Mouse (Mus musculus) stomach, embryonic 14.5 days (tissue): ENCODE data around the gene Sumo1. TPM values are rescaled to one million over a fixed set of nuclear protein-coding genes. Genes with fewer than 3 reads are reported as not detected.

Experiments
- ATAC-seq: fragments of 200-750 bp; cut with Nextera tagmentation; 2 replicates; pipeline ENCODE4 v1.8.0; 2017; ENCODE audit warnings: low read depth, moderate TSS enrichment; ENCODE audit not compliant: insufficient number of reproducible peaks, insufficient read depth, low FRiP score
- H3K27ac ChIP-seq: fragments of 300-500 bp; sonication (generic); 2 replicates; pipeline ENCODE4 v1.5.1; 2014; ENCODE audit warnings: mild to moderate bottlenecking, low read length, moderate library complexity, mixed read lengths
- H3K27me3 ChIP-seq: fragments of 300-500 bp; sonication (generic); 2 replicates; pipeline ENCODE4 v1.6.1; 2014; ENCODE audit warnings: low read length, control low read depth, mixed read lengths; ENCODE audit not compliant: control insufficient read depth, insufficient read depth
- H3K36me3 ChIP-seq: fragments of 300-500 bp; sonication (generic); 2 replicates; pipeline ENCODE4 v1.6.1; 2014; ENCODE audit warnings: mild to moderate bottlenecking, control low read depth, low read length, moderate library complexity, mixed read lengths; ENCODE audit not compliant: control insufficient read depth, insufficient read depth
- H3K4me1 ChIP-seq: fragments of 300-500 bp; sonication (generic); 2 replicates; pipeline ENCODE4 v1.6.1; 2014; ENCODE audit warnings: low read length, control low read depth, mixed read lengths; ENCODE audit not compliant: control insufficient read depth, insufficient read depth
- H3K4me2 ChIP-seq: fragments of 300-500 bp; sonication (generic); replicated peaks from 2 replicates; pipeline ENCODE4 v1.6.1; 2014; ENCODE audit warnings: low read depth, low read length, control low read depth
- H3K4me3 ChIP-seq: fragments of 300-500 bp; sonication (generic); 2 replicates; pipeline ENCODE4 v1.5.1; 2014; ENCODE audit warnings: low read depth, low read length, control low read depth
- H3K9ac ChIP-seq: fragments of 300-500 bp; sonication (generic); replicated peaks from 2 replicates; pipeline ENCODE4 v1.6.1; 2014; ENCODE audit warnings: low read depth, mild to moderate bottlenecking, control low read depth, low read length, moderate library complexity, mixed read lengths
- H3K9me3 ChIP-seq: fragments of 300-500 bp; sonication (generic); 2 replicates; pipeline ENCODE4 v1.6.1; 2016; ENCODE audit warnings: low read depth, low read length, control low read depth; ENCODE audit not compliant: control insufficient read depth
- WGBS: fragments of 180-500 bp; shearing (Covaris S2); extraction: QIAGEN DNeasy Blood & Tissue Kit; methylation state at CpG from one replicate; pipeline ENCODE4 v1.1.7; 2014; 5-methylcytosine and 5-hydroxymethylcytosine counted together
- polyA plus RNA-seq: library from polyadenylated mRNA; unstranded; fragments of >200 nt; fragmentation: Nextera tagmentation; extraction: Ambion mirVana; gene quantifications from 2 replicates; pipeline ENCODE4 v1.2.1, GENCODE M21; 2014

Gene Sumo1
- polyA plus RNA-seq, 1 experiment from 2014 or later = 382 TPM

DNA sequence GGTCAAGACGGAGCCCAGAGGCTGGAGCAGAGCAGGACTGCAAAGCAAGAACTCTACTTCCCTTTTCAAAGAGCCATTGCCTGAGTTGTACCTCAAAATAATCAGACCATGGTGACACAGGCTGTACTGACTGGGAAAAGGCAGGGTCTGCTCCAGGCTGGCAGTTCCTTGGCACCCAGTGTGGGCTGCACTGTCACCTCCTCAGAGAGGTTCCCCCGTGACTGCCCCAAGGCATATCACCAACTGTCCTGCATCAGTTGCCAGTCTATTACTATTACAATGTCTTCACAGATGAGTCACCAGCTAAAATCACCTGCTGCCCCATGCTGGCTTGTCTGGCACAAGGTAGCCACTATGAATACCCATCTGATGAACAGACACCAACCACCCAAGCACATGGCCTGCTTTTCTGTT is 77.0 kb downstream of the Sumo1 start:
- 75% methylated on average over 2 of the region's 2 CpGs for WGBS
- peaks cover 6% of the 10 kb centered on the region; the same call in 1 of the 2 replicates for H3K27me3 ChIP-seq
- no peaks in the 10 kb centered on the region for H3K4me1 ChIP-seq
- no peaks in the 10 kb centered on the region for H3K36me3 ChIP-seq
- H3K4me2 ChIP-seq = no peak overlapping the region
- H3K4me3 ChIP-seq = no peak overlapping the region
- H3K27ac ChIP-seq = no peak overlapping the region
- no peak for ATAC-seq
- H3K9me3 ChIP-seq = no peaks in the 10 kb centered on the region
- no peak overlapping the region for H3K9ac ChIP-seq

DNA sequence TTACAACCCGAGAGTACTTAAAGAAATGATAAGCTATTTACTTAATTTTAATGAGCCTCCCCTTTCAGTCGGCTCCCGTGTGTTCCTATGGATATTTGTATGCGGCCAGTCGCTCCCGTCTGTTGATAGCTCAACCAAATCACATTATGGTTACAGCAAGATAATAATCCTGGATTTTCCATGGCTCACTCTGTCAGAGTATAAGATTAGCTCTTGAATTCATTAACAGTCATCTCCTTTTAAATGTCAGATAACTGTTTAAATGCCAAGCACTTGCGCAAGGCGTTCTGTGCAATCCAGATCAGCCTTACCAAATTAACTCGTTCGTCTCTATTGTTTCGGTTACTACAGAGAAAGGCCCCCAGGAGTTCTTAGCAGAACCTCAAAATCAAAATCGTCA is 77.8 kb downstream of the Sumo1 start:
- no peak overlapping the region for H3K9ac ChIP-seq
- ATAC-seq = no peak
- no peaks in the 10 kb centered on the region for H3K36me3 ChIP-seq
- WGBS = 34% methylated on average over 12 of the region's 12 CpGs
- H3K4me3 ChIP-seq = no peak overlapping the region
- no peaks in the 10 kb centered on the region for H3K9me3 ChIP-seq
- peaks cover 6% of the 10 kb centered on the region; the same call in 1 of the 2 replicates for H3K27me3 ChIP-seq
- no peak overlapping the region for H3K27ac ChIP-seq
- H3K4me2 ChIP-seq = 0 out of 2 replicates have a peak overlapping the region, but pooled peaks have one; percentile 10
- H3K4me1 ChIP-seq = no peaks in the 10 kb centered on the region

DNA sequence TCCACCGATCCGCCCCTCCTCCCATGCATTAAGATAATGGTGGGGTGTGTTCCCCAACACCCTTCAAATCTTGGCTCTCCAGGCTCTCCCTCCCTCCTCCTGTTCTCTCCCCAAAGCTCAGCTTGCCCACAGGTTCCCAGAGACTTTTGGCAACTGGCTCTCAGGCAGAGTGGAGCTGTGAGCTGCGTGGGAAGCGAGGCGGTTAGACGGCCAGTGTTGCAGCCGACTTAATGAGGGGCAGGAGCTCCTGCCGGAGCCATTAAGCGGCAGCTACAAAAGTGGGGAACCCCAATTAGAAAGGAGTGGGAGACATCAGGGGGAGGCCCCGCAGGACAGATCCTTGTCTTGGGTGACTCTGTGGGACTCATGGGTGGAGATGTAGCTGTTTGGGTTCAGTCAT is 78.3 kb downstream of the Sumo1 start:
- H3K27ac ChIP-seq = no peak overlapping the region

DNA sequence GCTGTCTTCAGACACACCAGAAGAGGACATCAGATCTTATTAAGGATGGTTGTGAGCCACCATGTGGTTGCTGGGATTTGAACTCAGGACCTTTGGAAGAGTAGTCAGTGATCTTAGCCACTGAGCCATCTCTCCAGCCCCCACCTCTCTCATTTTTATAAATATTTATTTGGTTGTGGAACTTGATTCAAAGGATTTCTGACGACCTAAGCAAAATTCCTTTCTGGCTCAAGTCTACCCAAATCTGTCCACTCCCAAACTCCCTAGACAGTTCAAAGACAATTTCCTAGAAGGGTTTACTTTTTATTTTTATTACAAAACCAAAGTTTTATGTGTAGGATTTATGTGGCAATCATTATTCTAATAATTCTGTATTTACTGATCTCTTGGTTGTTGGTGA is 81.4 kb downstream of the Sumo1 start:
- Histone ChIP-seq H3K9ac (no peak overlapping the region), H3K27me3 (peaks cover 6% of the 10 kb centered on the region; the same call in 1 of the 2 replicates), H3K9me3 (no peaks in the 10 kb centered on the region), H3K36me3 (no peaks in the 10 kb centered on the region), H3K4me3 (no peak overlapping the region), H3K4me2 (no peak overlapping the region), H3K27ac (no peak overlapping the region), H3K4me1 (no peaks in the 10 kb centered on the region)
- ATAC-seq = no peak
- 45% methylated on average over 1 of the region's 1 CpGs for WGBS

More for the DNA sequence above, 78.3 kb downstream of the Sumo1 start:
- Histone ChIP-seq H3K9ac (no peak overlapping the region), H3K4me3 (no peak overlapping the region), H3K36me3 (no peaks in the 10 kb centered on the region), H3K27me3 (peaks cover 6% of the 10 kb centered on the region; the same call in 1 of the 2 replicates), H3K9me3 (no peaks in the 10 kb centered on the region), H3K4me1 (no peaks in the 10 kb centered on the region), H3K4me2 (0 out of 2 replicates have a peak overlapping the region, but pooled peaks have one; percentile 10)
- 23% methylated on average over 10 of the region's 10 CpGs for WGBS
- no peak for ATAC-seq

DNA sequence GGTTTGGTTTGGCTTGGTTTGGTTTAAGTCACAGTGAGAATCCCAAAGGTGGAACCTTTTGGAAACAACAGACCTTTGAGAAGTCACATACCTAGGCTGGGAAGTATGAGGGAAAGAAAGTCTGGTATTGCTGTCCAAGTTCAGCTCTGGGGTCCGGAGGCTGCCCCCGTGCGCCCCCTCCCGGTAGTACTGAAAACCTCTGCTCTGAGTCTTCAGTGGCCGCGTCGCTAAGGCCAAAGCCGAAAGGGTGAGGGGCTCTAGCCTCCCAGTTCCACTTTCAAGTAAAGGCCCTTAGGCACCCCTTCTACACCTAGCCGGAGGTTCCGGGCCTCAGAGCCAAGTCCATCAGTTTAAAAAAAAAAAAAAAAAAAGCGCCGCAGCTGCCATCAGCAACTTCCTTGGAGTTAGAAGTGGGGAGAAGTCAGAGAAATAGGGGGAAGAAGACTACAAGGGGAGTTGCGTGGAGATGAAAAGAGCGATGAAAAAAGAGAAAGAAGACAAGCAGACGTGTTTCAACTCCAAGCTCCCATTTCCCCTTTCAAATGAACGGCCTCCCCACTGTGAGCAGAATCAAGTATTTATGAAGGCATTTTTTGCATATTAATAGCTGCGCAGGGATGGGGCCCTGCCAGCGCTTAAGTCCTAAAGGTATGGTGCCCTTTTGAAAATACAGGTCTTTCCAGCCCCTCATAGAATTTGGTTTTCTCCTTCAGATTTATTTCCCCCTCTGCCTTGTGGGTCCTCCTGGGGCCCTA is 85.8 kb downstream of the Sumo1 start:
- no peaks in the 10 kb centered on the region for H3K9me3 ChIP-seq
- no peak overlapping the region for H3K4me3 ChIP-seq
- WGBS = 17% methylated on average over 18 of the region's 18 CpGs
- no peak overlapping the region for H3K9ac ChIP-seq
- no peaks in the 10 kb centered on the region for H3K36me3 ChIP-seq
- ATAC-seq = peak; percentile 39; the same call in 1 of the 2 replicates
- peaks cover 10% of the 10 kb centered on the region for H3K4me1 ChIP-seq
- no peaks in the 10 kb centered on the region for H3K27me3 ChIP-seq
- peak overlapping the region; percentile 19; the same call in 1 of the 2 replicates for H3K4me2 ChIP-seq
- H3K27ac ChIP-seq = no peak overlapping the region

DNA sequence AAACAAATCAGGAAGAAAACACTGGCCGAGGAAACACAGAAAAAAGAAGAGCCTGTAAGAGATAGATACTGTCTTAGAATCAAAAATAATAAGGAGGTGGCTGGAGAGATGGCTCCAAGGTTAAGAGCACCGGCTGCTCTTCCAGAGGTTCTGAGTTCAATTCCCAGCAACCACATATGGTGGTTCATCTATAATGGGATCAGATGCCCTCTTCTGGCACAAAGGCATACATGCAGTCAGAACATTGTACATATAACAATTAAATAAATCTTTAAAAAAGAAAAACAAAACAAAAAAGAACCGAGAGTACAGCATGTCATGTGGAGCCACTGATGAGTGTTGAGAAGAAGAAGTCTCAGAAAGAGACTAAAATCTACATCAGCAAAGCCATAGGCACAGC is 89.8 kb downstream of the Sumo1 start:
- ATAC-seq = no peak
- Histone ChIP-seq H3K4me2 (no peak overlapping the region), H3K4me1 (peaks cover 15% of the 10 kb centered on the region), H3K27ac (peak overlapping the region; percentile 60; the same call in 1 of the 2 replicates), H3K4me3 (no peak overlapping the region), H3K9me3 (no peaks in the 10 kb centered on the region), H3K9ac (no peak overlapping the region), H3K36me3 (no peaks in the 10 kb centered on the region), H3K27me3 (no peaks in the 10 kb centered on the region)
- 70% methylated on average over 3 of the region's 3 CpGs for WGBS

DNA sequence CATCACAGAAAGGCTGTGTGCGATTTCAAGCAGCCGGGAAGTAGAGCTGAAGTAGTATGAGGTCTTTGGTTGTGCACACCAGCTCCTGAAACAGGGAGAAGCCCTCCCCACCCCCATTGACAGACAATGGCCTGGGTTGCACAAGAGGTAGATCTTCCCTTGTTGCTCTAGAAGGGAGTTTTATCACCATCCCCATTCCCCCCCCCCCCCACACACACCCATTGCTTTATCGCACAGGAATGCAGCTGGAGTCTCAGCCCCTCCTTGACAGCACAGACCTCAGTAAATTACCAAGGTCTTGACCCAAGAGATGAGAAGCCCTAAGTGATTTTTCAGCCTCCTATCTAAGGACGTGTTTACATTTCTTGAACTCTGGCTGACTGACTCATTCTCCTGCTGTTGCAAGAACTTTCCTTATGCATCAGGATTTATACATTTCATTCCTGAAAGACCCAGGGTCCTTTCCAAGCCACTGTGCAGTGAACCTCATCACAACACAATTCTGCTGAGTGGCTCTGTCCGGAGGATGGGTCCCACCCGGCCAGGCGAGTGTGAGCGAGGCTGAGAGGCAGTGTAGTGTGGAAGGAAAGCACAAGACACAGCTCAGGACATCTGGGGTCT is 90.4 kb downstream of the Sumo1 start:
- Histone ChIP-seq H3K27me3 (no peaks in the 10 kb centered on the region), H3K9me3 (no peaks in the 10 kb centered on the region), H3K4me1 (peaks cover 15% of the 10 kb centered on the region), H3K36me3 (no peaks in the 10 kb centered on the region), H3K4me3 (no peak overlapping the region), H3K27ac (peak overlapping the region; percentile 69; the same call in 1 of the 2 replicates), H3K4me2 (no peak overlapping the region; the same call in 1 of the 2 replicates), H3K9ac (no peak overlapping the region)
- WGBS = 9% methylated on average over 8 of the region's 8 CpGs
- peak; percentile 89 for ATAC-seq

DNA sequence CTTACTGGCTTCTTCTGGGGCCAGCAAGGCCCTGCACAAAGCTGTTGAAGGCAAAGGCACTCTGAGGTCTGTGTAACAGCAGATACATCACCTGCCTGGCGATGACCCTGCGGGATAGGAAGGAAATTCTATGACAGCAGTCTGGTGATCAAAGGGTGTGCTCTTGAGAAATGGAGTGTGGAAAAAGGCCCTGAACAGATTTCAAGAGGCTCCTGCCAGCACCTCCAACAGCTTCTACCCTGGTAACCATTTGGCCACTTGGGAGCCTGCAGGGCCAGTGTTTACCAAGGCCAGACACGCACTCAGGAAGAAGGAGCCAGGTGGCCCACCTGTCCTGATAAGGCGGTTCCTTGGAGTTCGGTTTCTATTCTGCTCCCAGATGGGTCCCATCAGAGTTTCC is 91.3 kb downstream of the Sumo1 start:
- H3K9me3 ChIP-seq = no peaks in the 10 kb centered on the region
- H3K9ac ChIP-seq = no peak overlapping the region
- peak overlapping the region; percentile 69; the same call in 1 of the 2 replicates for H3K27ac ChIP-seq
- H3K27me3 ChIP-seq = no peaks in the 10 kb centered on the region
- no peak overlapping the region for H3K4me2 ChIP-seq
- no peak overlapping the region for H3K4me3 ChIP-seq
- no peak for ATAC-seq
- WGBS = 23% methylated on average over 5 of the region's 5 CpGs
- H3K36me3 ChIP-seq = no peaks in the 10 kb centered on the region
- peaks cover 15% of the 10 kb centered on the region for H3K4me1 ChIP-seq
